Mouse (Mus musculus) kidney, postnatal 4 days (tissue): ENCODE measurements at regions not wholly inside any gene's neighbourhood (a gene's known extent, or its start where the extent isn't known, plus 50 kb on each side); places are given as distances from the start of the nearest gene placed in this dataset.

Experiments
- DNase-seq, 2 experiments: peaks; one replicate each; pipeline ENCODE4 v3.0.0; 2021; ENCODE audit warnings: mixed read lengths in 2 of 2

- DNase-seq = no peak
Measured at GRCm38 (mm10) chr19:36681056-36681455, 55.4 kb downstream of the Ppp1r3c start.

- no peak for DNase-seq
Measured at GRCm38 (mm10) chr19:36680322-36680721, 56.1 kb downstream of the Ppp1r3c start.

GRCm38 (mm10) chr19:36679028-36679820 lies 57.2 kb downstream of the Ppp1r3c start:
- DNase-seq = peak; percentile 32 to 51

GRCm38 (mm10) chr19:36678382-36679027 lies 57.9 kb downstream of the Ppp1r3c start:
- DNase-seq = no peak

- DNase-seq = no peak
Measured at GRCm38 (mm10) chr19:36677101-36678081, 59.1 kb downstream of the Ppp1r3c start.

GRCm38 (mm10) chr19:36674946-36675345 lies 61.5 kb downstream of the Ppp1r3c start:
- DNase-seq = no peak

GRCm38 (mm10) chr19:36670813-36671212 lies 65.6 kb downstream of the Ppp1r3c start:
- DNase-seq = no peak
